Mouse (Mus musculus): ENCODE results near the gene Ptpn5.

DNA sequence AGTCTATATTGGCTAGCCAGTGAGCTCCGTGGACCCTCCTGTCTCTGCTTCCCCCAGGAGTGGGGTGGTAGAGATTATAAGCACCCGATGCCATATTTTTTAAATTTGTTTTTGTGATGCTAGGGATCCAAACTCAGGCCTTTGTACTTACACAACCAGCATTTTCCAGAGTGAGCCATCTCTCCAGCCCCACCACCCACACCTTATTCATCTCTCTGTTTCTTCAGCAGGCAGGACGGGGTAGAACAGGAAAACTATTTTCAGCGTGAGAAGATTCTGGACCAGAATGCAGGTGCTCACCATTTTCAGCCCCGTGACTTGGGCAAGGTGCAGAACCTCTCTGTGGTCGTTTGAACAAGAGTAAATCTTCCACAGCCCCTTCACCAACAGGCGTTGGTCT lies 34.2 kb downstream of the Ptpn5 start:
- TF ChIP-seq GATA1 (IDR thresholded peaks at IDR 0.05; ENCODE audit: low read length) (no peak), TAL1 (IDR thresholded peaks at IDR 0.05; ENCODE audit: low read length) (no peak)

Data from erythroblast, embryonic 14.5 days (primary cell).